Mouse (Mus musculus) C2C12 (cell line): ENCODE measurements at regions not wholly inside any gene's neighbourhood (a gene's known extent, or its start where the extent isn't known, plus 50 kb on each side); places are given as distances from the start of the nearest gene placed in this dataset.
A peak's percentile ranks its signal among the peaks of the same experiment; 100 is the strongest.

Experiments used
- H3K27me3 ChIP-seq: one replicate; pipeline ENCODE4 v1.6.1; 2011; ENCODE audit not compliant: control insufficient read depth, insufficient read depth, insufficient read length
- H3K36me3 ChIP-seq: one replicate; pipeline ENCODE4 v1.6.1; 2011; ENCODE audit not compliant: control insufficient read depth, insufficient read depth
- H3K4me3 ChIP-seq: one replicate; pipeline ENCODE4 v1.5.1; 2011; ENCODE audit warnings: mild to moderate bottlenecking, control low read depth; ENCODE audit not compliant: poor library complexity, insufficient read depth, severe bottlenecking
- H3K79me2 ChIP-seq: one replicate; pipeline ENCODE4 v1.6.1; 2011; ENCODE audit not compliant: control insufficient read depth, insufficient read depth
- H3K79me3 ChIP-seq: one replicate; pipeline ENCODE4 v1.6.1; 2011; ENCODE audit warnings: low read depth, control low read depth
- H3ac ChIP-seq: one replicate; pipeline ENCODE3; 2011; ENCODE audit warnings: low read depth; ENCODE audit not compliant: control insufficient read depth, insufficient read length
- CEBPB ChIP-seq: IDR thresholded peaks from one replicate; pipeline ENCODE4 v1.6.1; 2011; ENCODE audit warnings: low read depth, mild to moderate bottlenecking, control low read depth, moderate library complexity
- CTCF ChIP-seq: IDR thresholded peaks from one replicate; pipeline ENCODE4 v1.5.1; 2011; ENCODE audit not compliant: control insufficient read depth, insufficient read depth, insufficient read length
- FOSL1 ChIP-seq: IDR thresholded peaks from one replicate; pipeline ENCODE4 v1.8.0; 2011; ENCODE audit warnings: mild to moderate bottlenecking, low read length; ENCODE audit not compliant: poor library complexity, insufficient read depth, severe bottlenecking
- MAX ChIP-seq: IDR thresholded peaks from one replicate; pipeline ENCODE4 v1.6.1; 2011; ENCODE audit warnings: mild to moderate bottlenecking, control low read depth
- MYOD1 ChIP-seq: IDR thresholded peaks from one replicate; pipeline ENCODE4 v1.6.1; 2011; ENCODE audit warnings: low read depth; ENCODE audit not compliant: control insufficient read depth, insufficient read length
- MYOG ChIP-seq: IDR thresholded peaks from one replicate; pipeline ENCODE4 v1.6.1; 2011; ENCODE audit not compliant: control insufficient read depth, insufficient read length; ENCODE audit errors: extremely low read depth
- USF1 ChIP-seq: IDR thresholded peaks from one replicate; pipeline ENCODE4 v1.6.1; 2011; ENCODE audit warnings: low read depth, mild to moderate bottlenecking, control low read depth, moderate library complexity

DNA sequence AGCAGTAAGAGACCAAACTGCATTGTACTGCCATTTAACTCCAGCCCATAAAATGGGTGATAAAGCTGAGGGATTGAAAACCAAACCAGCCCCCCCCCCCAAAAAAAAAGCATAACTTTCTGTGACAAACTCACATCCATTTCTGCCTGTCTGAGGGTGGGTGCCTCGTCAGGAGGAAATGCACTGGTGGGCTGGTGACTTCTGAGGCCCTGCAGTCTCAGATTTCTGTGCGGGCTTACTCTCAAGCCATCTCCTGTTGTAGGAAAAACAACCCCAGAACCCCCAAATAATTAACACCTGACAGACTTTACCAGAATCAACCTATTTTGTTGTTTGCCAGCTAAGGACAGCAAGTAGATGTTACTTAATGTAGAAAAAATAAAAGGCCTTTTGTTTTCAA, 220.9 kb downstream of the Snx10 start:
- TF ChIP-seq FOSL1 (no peak), USF1 (no peak), MYOG (no peak), CEBPB (no peak), MAX (no peak), CTCF (no peak), MYOD1 (no peak)
- Histone ChIP-seq H3K4me3 (no peak overlapping the region), H3K36me3 (no peaks in the 10 kb centered on the region), H3K79me3 (no peaks in the 10 kb centered on the region), H3ac (no peak overlapping the region), H3K27me3 (no peaks in the 10 kb centered on the region), H3K79me2 (no peaks in the 10 kb centered on the region)

- H3K79me2 ChIP-seq = no peaks in the 10 kb centered on the region
- H3K36me3 ChIP-seq = no peaks in the 10 kb centered on the region
- TF ChIP-seq MAX = no peak
- no peak for TF ChIP-seq MYOD1
- TF ChIP-seq CEBPB = no peak
- no peak for TF ChIP-seq MYOG
- no peak for TF ChIP-seq USF1
- no peak for TF ChIP-seq FOSL1
- TF ChIP-seq CTCF = no peak
- no peak overlapping the region for H3K4me3 ChIP-seq
- H3ac ChIP-seq = no peak overlapping the region
- no peaks in the 10 kb centered on the region for H3K79me3 ChIP-seq
- H3K27me3 ChIP-seq = no peaks in the 10 kb centered on the region
Observed at GRCm38 (mm10) chr6:51754239-51754681, 230.6 kb downstream of the Snx10 start.

DNA sequence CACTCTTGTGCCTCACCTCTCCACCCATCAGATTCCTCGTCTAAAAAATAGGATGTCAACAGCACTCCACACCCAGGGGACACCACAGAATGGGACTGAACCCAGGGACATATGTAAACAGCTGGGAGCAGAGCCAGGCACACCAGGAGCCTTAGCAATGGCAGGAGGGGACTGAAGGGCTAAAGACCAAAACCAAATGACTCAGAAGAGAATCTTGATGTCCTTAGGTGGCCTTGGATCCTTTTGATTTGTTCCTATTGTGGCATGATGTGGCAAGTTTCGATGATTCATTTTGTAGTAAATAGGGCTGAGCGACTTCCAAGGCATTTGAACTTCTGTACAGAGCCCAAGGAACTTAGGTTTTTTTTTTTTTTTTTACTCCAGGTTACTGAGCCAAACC, 233.4 kb downstream of the Snx10 start:
- Histone ChIP-seq H3K79me3 (no peaks in the 10 kb centered on the region), H3K36me3 (no peaks in the 10 kb centered on the region), H3K79me2 (no peaks in the 10 kb centered on the region), H3ac (no peak overlapping the region), H3K27me3 (no peaks in the 10 kb centered on the region), H3K4me3 (no peak overlapping the region)
- TF ChIP-seq CEBPB = peak; percentile 80
- peak; percentile 46 for TF ChIP-seq MYOD1
- no peak for TF ChIP-seq CTCF

GRCm38 (mm10) chr6:51757746-51758145, 234.0 kb downstream of the Snx10 start:
- Histone ChIP-seq H3K4me3 (no peak overlapping the region), H3K27me3 (no peaks in the 10 kb centered on the region), H3K79me2 (no peaks in the 10 kb centered on the region), H3K79me3 (no peaks in the 10 kb centered on the region), H3ac (no peak overlapping the region), H3K36me3 (no peaks in the 10 kb centered on the region)
- no peak for TF ChIP-seq USF1
- TF ChIP-seq CTCF = no peak
- no peak for TF ChIP-seq FOSL1
- no peak for TF ChIP-seq MYOG
- TF ChIP-seq CEBPB = no peak
- TF ChIP-seq MAX = no peak
- no peak for TF ChIP-seq MYOD1

DNA sequence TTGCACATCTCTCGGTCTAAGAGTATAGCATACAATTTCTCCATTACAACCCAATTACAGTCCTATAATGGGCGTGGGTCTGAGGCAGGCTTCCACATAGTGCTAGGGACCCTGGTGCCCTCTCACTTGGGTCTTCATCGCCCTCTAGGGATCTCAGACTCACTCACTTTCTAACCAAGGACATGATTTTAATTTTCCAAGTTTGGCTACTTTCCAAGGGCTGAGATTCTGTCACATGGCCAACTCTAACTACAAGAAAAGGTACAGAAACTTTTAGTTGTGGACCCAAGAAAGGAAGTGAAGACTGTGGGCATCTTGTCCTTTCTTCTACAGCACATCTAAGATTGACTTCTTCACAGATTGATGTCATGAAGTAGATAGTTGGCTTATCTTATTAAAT, 235.1 kb downstream of the Snx10 start:
- Histone ChIP-seq H3K79me3 (no peaks in the 10 kb centered on the region), H3K4me3 (no peak overlapping the region), H3K36me3 (no peaks in the 10 kb centered on the region), H3K79me2 (no peaks in the 10 kb centered on the region), H3K27me3 (no peaks in the 10 kb centered on the region), H3ac (no peak overlapping the region)
- TF ChIP-seq CEBPB (no peak), FOSL1 (no peak), CTCF (no peak), MYOG (no peak), MAX (no peak), MYOD1 (no peak), USF1 (no peak)

DNA sequence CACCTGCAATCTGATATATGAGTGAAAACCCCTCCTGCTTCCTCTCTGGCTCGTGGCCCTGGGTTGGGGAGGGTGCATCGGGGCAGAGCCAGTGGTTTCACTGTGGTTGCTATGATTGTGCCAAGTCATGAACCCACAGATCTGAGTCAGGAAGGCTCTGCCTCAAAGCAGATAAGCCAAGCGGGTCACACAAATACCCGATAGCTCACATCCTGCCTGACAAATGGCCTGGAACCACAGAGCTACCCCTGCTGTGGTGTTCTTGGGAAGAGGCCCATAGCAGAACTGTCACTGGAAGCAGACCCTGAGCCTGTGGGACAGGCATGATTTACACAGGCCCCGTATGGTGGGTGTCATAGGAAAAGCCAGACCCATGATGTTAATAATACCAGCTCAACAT, 236.7 kb downstream of the Snx10 start:
- Histone ChIP-seq H3K4me3 (no peak overlapping the region), H3ac (no peak overlapping the region), H3K27me3 (no peaks in the 10 kb centered on the region), H3K36me3 (no peaks in the 10 kb centered on the region), H3K79me2 (no peaks in the 10 kb centered on the region), H3K79me3 (no peaks in the 10 kb centered on the region)
- TF ChIP-seq MYOD1 (peak; percentile 64), MAX (no peak), FOSL1 (peak; percentile 75)
